Mouse (Mus musculus): ENCODE measurements at regions not wholly inside any gene's neighbourhood (a gene's known extent, or its start where the extent isn't known, plus 50 kb on each side); places are given as distances from the start of the nearest gene placed in this dataset.
"Not testable (repeated sequence)": the region's sequence is repeated elsewhere in the genome, so short reads cannot be mapped to it uniquely, and the experiment has no call there.

- no peak for DNase-seq (ENCODE audit: extremely low spot score in 1 of 2, low spot score in 1 of 2)
Observed at GRCm38 (mm10) chr17:9258646-9259170, 163.2 kb upstream of the Gm17728 start.

- no peak for DNase-seq (ENCODE audit: extremely low spot score in 1 of 2, low spot score in 1 of 2)
Observed at GRCm38 (mm10) chr17:9268776-9269175, 153.1 kb upstream of the Gm17728 start.

DNA sequence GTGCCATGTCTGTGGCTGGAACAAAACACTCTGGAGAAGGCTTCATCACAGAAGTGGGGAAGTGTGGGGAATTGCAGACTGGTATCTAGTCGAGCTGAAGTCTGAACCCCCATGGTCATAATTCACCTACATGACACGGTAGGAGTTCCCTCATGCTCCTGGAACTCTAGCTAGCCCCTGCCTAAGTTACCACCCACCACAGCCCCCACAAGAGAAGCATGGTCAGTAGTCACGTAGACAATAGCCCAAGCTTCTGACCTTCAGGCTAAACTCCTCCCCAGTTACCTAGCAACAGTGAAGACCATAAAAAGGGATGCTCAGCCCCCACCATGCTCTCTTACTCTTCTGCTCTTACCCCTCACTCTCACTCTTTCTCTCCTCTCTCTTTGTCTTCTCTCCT is 143.8 kb upstream of the Gm17728 start:
- DNase-seq (ENCODE audit: extremely low spot score in 1 of 2, low spot score in 1 of 2), result not testable (repeated sequence)

- no peak for DNase-seq (ENCODE audit: extremely low spot score in 1 of 2, low spot score in 1 of 2)
Observed at GRCm38 (mm10) chr17:9279481-9279880, 142.4 kb upstream of the Gm17728 start.

DNA sequence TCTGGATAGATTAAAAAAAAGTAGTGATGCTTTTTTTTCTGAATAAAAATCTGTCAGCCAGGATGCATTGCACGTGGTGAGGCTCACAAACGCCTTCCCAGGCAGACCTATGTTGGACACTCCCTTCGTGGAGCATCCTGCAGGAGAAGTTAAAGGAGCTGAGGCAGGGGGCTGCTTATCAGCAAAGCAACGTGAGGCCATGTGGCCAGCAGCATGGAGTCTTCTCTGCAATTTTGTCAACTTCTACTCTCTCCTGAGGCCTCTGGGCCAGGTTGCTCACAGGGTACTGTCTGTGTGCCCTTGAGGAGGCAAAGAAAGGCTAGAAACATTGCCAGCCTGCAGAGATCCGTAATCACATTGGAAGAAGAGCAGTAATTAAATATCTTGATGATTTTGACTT is 140.0 kb upstream of the Gm17728 start:
- no peak for DNase-seq (ENCODE audit: extremely low spot score in 1 of 2, low spot score in 1 of 2)

DNA sequence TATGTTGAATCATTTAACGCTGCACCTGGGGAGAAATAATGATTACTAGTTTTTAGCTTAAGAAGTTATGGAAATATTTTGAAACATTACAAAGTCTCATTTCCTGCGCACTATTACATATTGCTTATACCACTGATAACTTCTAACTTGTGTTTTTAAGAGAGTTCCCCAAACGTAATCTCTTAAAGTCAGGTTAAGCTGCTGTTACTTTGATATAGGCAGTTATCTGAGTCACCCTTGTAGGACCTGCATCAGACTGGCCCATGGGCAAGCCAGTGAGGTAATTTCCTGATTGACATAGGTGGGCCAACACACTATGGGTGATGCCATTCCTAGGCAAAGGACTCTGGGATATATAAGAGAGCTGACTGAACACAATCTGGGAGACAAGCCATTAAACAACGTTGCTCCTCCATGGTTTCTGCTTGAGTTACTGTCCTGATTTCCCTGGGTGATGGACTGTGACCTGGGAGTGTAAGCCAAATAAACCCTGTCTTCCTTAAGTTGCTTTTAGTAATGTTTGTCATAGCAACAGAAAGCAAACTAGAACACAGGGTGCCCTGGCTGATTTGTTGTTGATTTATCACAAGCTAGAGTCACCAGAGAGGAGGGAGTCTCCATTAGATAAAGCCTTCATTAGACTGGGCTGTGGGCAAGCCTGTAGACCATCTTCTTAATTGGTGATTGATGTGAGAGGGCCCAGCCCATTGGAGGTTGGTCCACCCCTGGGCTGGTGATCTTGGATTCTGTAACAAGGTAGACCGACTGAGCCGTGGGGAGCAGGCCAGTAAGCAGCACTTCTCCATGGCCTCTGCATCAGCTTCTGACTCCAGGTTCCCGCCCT is 139.3 kb upstream of the Gm17728 start:
- no peak for DNase-seq (ENCODE audit: extremely low spot score in 1 of 2, low spot score in 1 of 2)

GRCm38 (mm10) chr17:9286431-9286830 is 135.4 kb upstream of the Gm17728 start:
- DNase-seq (ENCODE audit: extremely low spot score in 1 of 2, low spot score in 1 of 2), result no peak

DNA sequence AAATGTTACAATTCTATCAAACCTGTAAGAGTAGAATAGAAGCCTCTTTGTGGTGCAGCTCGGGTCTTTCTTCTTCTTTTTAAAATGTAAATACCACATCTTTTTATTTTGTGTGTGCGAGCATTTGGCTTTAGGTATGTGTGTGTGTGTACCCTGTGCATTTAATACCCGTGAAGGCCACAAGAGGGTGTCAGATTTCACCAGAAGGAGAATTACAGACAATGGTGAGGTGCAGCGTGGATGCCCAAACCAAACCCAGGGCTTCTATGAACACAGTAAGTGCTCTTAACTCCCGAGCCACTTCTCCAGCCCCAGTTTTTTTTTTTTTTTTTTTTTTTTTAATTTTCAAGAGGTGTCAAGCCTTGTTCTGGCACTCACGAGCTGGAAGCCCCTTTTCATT is 135.0 kb upstream of the Gm17728 start:
- no peak for DNase-seq (ENCODE audit: extremely low spot score in 1 of 2, low spot score in 1 of 2)

GRCm38 (mm10) chr17:9287682-9288081 is 134.2 kb upstream of the Gm17728 start:
- DNase-seq (ENCODE audit: extremely low spot score in 1 of 2, low spot score in 1 of 2), result no peak

DNA sequence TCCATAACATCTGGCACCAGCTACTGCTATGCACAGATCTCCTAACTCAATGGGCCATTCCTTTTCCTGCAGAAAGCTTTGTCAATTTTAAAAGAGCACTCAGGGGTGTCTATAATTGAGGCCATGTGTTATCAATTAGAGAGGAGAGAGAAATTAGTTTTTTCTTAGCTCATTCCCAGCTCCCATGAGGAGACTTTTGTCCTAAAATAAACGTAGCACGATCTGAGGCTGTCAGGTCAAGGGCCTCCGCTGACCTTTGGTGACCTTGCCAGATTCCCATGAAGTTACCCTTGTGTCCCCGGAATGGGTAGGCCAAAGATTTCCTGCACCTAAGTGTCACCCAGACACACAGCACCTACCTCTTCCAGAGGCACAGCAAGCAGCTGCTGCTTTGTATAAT is 130.3 kb upstream of the Gm17728 start:
- no peak for DNase-seq (ENCODE audit: extremely low spot score in 1 of 2, low spot score in 1 of 2)

- DNase-seq (ENCODE audit: extremely low spot score in 1 of 2, low spot score in 1 of 2), result no peak
Observed at GRCm38 (mm10) chr17:9292296-9292695, 129.6 kb upstream of the Gm17728 start.

DNA sequence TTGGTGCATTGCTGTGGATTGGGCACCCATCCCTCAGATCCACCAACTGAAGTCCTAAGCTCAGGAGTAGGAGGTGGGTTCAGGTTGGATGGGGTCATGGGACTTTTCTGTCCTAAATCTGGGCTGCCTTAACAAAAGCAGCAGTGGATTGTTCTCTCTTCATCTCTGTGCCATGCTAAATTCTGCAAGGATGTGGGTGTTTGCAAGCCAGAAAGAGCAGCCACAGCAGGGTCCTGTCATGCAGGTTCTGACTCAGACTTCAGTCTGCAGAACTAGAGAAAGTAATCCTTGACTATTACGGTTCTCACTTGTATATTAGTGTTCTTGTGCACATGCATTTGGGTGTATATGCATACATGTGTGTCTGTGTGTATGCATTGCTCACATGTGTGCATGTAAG is 125.5 kb upstream of the Gm17728 start:
- DNase-seq (ENCODE audit: extremely low spot score in 1 of 2, low spot score in 1 of 2), result no peak

DNA sequence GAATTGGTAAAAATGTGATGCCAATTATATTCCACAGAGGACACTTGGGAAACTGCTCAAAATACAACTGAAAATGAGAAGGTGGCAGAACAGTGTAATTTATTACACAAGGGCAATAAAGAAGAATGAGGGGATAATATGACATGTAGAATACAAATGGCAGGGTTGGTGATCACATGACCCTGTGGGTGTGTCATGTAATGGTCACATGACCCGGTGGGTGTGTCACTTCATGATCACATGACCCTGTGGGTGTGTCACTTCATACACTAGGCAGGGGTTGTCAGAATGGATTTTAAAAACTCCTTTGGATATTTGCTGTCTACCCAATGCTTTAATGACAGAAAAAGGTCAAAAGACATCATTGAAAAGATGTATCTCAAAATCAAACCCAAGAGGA is 123.6 kb upstream of the Gm17728 start:
- no peak for DNase-seq (ENCODE audit: extremely low spot score in 1 of 2, low spot score in 1 of 2)

DNA sequence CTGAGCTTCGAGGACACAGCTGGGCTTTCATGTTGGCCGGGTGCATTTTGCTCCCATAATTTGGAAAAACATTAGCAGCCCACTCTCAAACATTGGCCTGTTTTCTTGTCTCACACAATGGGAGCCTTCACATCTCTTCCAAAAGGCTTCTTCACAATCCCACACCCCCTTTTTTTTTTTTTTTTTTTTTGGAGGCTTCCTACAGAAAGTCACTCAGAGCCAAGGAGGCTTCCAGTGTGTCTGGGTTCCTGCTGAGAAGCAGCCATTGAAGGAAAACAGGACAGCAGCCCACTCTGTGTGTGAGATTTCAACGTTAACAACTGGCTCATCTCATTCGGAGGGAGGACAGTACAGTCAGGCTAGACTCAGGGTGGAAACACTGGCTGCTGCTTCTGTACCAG is 120.8 kb upstream of the Gm17728 start:
- no peak for DNase-seq (ENCODE audit: extremely low spot score in 1 of 2, low spot score in 1 of 2)

- DNase-seq (ENCODE audit: extremely low spot score in 1 of 2, low spot score in 1 of 2), result no peak
Observed at GRCm38 (mm10) chr17:9308507-9308906, 113.4 kb upstream of the Gm17728 start.

DNA sequence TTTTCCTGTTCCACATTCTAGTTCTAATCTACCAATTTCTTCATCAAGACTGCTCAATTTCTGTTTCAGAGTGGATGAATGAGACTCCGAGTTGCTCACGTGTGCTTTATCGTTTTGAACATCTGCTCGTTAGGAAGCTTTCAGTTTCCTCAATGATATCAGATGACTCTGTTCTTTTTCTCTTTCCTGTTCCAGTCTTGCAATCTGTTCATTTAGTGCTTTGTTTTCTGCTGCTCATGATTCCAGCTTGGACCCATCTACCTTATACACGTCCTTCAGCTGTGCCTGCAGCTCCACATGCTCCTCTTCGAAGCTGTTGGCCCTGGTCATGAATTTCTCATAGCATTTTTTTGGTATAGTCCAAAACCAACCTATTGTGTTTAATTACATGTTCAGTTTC is 99.1 kb upstream of the Gm17728 start:
- no peak for DNase-seq (ENCODE audit: extremely low spot score in 1 of 2, low spot score in 1 of 2)

GRCm38 (mm10) chr17:9328886-9329455 is 92.9 kb upstream of the Gm17728 start:
- DNase-seq (ENCODE audit: extremely low spot score in 1 of 2, low spot score in 1 of 2), result no peak

- no peak for DNase-seq (ENCODE audit: extremely low spot score in 1 of 2, low spot score in 1 of 2)
Observed at GRCm38 (mm10) chr17:9357572-9358159, 64.2 kb upstream of the Gm17728 start.
